Mouse (Mus musculus) A20 (cell line): ENCODE measurements around the gene Mrpl37.

Experiments
- DNase-seq: peaks from one replicate; pipeline ENCODE4 v3.0.0-alpha.2; 2011; ENCODE audit warnings: low read depth, low spot score

Gene Mrpl37

DNA sequence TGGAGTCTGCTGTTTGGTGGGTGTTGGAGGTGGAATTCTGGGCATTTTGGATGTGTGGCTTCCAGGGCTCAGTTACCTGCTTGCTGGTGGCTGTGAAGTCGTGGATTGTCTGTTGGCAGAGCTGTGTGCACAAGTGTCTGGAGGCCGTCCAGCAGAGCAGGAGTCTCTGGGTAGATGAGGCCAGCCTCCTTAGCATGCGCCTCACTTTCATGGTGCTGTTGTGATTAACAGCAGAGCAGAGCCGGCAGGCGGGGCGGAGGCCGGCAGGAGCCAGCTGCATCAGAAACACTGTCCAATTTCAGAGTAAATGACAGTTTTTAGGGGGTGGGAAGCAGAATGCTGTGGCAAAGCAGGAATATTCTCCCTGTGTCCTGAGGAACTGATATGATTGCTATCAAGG, 47.6 kb downstream of the Mrpl37 start:
- no peak for DNase-seq

DNA sequence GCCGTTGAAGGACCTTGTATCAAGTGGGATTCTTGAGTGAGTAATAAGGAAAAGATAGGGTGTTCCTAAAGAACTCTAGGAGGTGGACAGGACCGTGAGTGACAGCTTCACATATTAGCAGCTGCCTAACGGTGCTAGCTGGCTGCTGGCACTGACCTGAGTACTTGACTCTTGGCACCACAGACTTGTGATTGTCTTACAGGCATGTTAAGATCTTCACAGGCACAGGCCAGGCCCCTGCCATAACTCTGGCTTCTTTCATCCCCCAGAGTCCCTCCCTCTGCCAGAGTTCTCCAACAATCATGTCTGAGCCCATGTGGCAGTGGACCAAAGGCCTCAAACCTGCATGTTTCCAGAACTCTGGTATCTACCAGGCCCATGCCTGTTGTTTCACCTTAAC, 48.1 kb downstream of the Mrpl37 start:
- DNase-seq: no peak

DNA sequence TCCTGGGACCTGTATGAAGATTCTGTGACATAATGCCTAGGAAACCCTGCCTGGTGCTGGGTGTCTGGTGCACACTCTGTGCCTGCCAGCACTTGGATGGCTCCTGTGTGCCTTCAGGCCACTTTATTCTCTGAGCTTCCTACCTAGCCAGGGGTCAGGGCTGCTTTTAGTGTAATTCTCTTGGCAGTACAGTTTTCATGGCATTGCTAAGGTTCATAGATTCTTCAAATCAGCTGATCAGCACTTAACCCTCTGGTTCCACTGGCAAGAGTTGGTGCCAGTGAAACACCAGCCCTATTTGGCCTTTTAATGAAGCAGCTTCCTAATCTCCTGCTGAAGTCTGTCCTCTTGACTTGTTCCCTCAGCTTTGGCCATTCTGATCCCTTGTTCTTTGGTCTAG, 49.4 kb downstream of the Mrpl37 start:
- DNase-seq: no peak

DNA sequence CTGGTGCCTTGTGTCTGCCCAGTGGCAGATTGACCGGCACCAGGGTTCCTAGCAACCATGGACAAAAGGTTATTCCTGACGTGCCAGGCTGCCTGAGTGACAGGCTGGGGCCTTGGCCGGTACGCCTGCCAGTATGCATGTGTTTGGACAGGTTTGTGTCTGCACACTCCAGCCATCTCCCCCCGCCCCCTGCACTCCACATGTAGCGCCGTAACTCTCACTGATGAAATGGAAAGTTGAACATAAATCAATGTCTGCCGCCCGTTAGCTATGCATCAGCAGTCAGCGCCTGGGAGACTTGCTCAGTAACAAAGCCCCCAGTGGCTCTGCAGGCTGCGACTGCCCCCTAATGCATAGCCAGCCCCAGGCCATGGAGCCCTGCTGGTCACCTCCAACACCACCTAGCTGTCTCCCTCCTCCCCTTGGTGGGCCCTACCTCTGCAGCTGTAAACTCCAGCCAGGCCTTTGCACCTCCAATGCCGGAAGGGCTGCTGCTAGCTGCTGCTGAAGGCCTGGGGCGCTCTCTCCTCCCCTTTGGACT, 50.6 kb downstream of the Mrpl37 start:
- DNase-seq: peak; percentile 69

DNA sequence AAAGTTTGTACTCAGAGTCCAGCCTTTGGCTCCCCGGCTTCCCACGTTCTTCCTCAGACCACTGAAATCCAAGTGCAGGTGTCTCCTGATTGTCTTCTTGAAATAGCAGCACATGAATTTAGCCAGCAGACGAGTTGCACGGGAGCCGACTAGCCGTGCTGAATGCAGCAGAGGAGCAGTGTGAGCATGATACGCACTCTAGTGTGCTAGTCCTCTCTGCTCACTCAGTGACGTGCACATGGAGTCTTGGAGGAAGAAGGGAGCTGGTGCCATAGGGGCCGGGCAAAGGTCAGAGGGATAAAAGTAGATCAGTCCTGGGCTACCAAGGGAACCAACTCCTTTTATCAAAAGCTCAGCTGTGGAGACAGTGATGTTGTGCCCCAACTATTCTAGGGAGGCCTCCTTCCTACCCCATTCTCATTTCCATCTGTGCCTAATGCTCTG, 52.8 kb downstream of the Mrpl37 start:
- DNase-seq: no peak

DNA sequence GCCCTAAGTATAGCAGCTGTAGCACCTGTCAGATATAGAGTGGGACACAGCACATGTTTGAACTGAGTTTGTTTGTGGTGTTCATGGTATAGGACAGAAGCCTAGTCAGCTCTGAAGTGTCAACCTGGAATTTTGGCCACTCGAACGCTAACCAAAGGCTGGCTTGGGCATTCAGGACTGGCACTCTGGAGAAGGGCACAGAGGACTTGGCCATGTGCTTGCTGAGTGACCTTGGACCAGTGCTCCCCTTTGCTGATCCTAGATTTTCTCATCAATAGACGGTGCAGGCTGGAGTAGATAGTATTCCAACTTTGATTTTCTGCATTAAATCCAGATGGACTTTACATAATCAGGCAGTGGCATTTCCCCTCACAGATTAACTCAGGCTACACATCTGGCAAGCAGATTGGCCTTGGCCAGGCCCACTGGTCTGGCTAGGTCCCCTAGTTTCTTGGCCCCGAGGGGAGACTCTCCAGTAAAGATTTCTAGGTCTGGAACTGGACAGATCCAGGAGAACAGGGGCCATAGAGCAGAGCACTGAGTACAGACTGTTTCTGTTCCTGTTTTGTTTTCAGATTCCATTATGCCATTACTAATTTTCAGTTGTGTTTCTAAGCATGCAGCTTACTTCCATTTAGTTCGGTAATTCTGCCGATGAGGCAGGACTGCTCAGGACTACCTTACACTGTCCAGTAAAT, 53.4 kb downstream of the Mrpl37 start:
- DNase-seq: no peak

DNA sequence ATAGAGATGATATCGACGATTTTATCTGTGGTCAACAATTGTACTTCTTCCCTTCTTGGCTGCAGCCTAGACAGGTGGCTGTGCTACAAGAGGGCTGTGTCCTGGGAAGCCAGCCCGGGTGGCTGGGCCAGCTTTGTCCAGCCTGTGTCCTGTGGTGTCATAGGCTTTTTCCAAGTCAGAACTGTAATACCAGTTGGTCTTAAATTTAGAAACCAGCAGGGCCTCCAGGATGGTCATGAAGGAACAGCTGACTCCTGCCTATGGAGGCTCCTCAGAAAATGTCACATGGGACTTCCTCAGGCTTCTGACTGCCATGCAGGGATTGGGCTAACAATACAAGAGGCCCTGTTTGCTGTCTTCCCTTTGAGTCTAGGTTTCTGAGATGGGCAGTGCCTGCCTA, 54.1 kb downstream of the Mrpl37 start:
- no peak for DNase-seq

DNA sequence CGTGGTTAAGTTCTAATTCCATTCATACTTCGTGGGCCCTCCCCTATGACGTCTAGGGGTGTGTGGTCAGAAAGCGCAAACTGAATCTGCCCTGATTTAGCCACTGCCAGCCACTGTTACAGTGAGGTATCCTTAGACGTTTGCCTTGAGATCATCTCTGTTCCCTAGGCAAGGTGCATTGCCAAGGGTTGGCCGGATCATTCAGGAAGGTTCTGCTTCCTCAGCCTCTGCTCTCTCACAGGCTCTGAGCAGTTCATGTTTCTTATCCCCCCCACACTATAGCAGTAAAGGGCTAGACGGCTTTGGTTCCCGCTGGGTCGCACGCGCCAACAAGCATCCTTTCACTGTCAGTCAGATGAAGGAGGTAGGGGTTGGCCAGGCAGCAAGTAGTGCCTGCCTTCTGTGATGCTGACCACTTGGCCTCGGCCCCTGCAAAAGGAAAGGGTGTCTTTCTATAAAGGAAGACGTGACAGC, 54.6 kb downstream of the Mrpl37 start:
- DNase-seq: no peak

DNA sequence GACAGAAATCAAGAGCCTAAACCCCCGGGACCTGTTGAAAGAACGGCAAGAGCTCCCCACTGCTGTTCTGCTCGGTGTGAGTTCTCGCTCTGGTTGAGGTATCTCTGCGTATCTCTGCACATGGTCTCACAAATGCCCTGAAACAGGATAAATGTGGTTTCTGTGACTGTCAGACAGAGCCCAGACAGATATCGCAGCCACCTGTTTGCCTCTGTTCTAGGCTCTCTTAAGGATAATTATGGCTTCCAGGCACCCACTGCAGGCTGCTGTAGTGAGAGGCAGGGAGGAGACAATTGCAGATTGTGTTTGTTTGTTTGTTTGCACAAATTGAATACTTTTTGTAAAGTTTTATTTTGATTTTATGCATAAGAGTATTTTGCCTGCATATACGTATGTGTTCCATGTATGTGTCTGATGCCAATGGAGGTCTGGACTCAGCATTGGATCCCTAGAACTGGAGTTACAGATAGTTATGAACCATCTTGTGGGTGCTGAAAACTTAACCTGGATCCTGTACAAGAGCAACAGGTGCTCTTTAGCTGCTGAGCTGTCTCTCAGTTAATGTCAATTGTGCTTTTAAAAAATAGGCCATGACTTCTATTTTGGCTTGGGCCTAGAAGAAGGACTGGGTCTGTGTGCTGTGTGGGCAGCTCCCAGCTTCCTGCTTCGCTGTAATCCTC, 55.2 kb downstream of the Mrpl37 start:
- no peak for DNase-seq

DNA sequence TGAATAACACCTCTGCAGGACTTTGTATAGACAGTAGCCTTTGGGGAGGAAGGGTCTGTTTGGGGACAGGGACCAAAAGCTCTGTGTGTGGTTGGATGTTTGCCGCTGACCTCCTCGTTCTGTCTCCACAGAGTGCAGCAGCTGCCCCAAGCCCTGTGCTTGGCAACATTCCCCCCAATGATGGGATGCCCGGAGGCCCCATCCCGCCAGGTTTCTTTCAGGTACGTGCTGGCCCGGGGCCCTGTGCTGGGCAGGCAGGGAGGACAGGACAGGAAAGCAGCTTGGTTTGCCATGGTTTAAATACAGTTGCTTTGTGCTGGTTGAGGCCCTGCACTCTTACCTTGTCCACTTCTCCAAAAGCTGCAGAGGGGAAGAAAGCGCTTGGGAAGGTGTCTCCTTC, 57.1 kb downstream of the Mrpl37 start:
- DNase-seq: no peak

DNA sequence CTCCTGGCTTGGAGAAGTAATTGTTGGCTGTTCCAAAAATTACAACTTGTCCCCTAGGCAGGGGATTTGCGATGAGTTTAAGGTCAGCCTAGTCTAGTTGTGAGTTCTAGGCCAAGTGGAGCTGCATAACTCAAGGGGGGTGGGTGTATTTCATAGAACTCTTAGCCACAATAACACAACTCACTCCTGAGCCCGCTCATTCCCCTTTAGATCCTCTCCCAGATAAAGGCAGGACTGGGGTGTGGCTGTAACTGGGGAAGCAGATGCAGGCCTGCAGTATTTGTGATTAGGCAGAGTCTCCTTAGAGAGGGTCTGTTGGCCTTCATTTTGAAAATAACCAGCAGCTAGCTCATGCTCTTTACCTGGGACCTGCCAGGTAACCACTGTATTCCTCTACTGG, 58.5 kb downstream of the Mrpl37 start:
- DNase-seq: no peak

DNA sequence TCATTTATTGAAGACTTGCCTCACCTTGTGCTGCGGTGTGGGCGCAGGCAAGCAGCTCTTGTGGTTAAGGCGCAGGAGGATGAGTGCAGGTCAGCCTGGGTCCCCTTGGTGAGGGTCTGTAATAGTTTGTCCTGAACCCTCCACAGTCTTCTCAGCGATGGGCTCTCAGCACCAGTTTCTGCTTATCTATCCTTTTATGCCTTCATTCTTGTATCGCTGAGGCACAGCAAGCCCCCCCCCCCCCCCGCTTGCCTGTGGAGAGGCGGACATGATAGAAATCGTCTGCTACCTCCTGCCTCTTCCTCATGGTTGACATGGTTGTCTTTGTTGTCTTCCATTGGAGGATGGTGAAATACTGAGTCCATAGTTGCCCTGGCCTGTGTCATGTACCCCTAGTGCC, 59.3 kb downstream of the Mrpl37 start:
- DNase-seq: no peak

DNA sequence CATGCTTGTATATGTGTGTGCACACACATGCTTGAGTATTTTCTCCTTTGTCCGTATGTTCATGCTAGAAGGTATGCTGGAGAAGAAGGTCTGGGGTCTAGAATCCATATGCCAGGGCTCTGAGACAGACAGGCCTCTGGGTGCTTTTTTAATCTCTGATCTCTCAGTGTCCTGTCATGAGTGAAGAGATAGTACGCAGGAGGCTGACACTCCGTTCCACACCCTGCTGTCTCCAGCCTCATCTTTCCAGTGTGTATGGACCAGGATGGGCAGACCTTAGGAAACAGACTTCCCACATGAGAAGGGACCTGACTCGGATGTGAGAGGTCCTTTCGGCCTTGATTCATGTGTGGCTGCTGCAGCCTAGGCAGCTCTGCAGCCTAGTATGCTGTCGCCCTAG, 59.9 kb downstream of the Mrpl37 start:
- DNase-seq: no peak

DNA sequence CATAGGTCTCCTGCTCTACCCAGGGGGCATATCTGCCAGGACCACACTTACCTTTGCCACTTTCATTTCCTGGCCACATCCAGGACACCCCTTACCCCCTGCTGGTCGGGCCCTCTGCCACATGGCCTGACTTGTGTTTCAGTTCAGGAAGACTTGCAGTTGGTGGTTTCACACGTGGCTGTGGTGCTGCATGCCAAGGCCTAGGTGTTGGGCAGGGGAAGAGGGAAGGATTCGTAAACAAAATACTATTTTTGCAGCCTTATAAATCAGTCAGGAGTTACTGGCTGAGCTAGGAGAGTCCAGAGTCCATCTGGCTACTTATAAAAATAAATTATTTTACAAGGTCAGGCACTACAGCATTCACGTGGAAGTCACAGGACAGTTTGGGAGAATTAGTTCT, 60.4 kb downstream of the Mrpl37 start:
- no peak for DNase-seq
